Mouse (Mus musculus): ENCODE data around the gene Cdan1.

GRCm38 (mm10) chr2:120866561-120866960 lies 16.6 kb upstream of the Cdan1 start:
- peak; percentile 68 for TF ChIP-seq CTCF (IDR thresholded peaks at IDR 0.05; ENCODE audit: low read depth, low read length)
- no peak for TF ChIP-seq POLR2A (IDR thresholded peaks at IDR 0.05; ENCODE audit: borderline replicate concordance, low read depth, low read length)

Data from bone marrow macrophage, adult 2 months (primary cell).